Mouse (Mus musculus) layer of hippocampus, adult 9-11 months (tissue): Measurements from ENCODE around the gene Arl11.
"Not testable (repeated sequence)": the region's sequence is repeated elsewhere in the genome, so short reads cannot be mapped to it uniquely, and the experiment has no call there.

Source experiments
- DNase-seq: peaks from one replicate; pipeline ENCODE4 v3.0.0; 2022

The Arl11 gene

GRCm38 (mm10) chr14:61309593-61309992 lies at the start of gene Arl11:
Gene Arl11, plus strand, starts transcription at chr14:61309753.
- peak; percentile 56 for DNase-seq

- DNase-seq, result no peak
These were observed 41.6 kb upstream of the Arl11 start for GRCm38 (mm10) chr14:61267908-61268475.

GRCm38 (mm10) chr14:61274414-61275198 lies 34.9 kb upstream of the Arl11 start:
- no peak for DNase-seq

GRCm38 (mm10) chr14:61277285-61277684 lies 32.3 kb upstream of the Arl11 start:
- DNase-seq, result no peak

GRCm38 (mm10) chr14:61278676-61279300 lies 30.8 kb upstream of the Arl11 start:
- DNase-seq, result no peak

GRCm38 (mm10) chr14:61288606-61289286 lies 20.8 kb upstream of the Arl11 start:
- no peak for DNase-seq

GRCm38 (mm10) chr14:61290664-61291063 lies 18.9 kb upstream of the Arl11 start:
- DNase-seq, result no peak

GRCm38 (mm10) chr14:61293884-61294737 lies 15.4 kb upstream of the Arl11 start:
- DNase-seq, result peak; percentile 52

GRCm38 (mm10) chr14:61294738-61295079 lies 14.8 kb upstream of the Arl11 start:
- DNase-seq, result peak; percentile 32

GRCm38 (mm10) chr14:61299810-61300209 lies 9.7 kb upstream of the Arl11 start:
- no peak for DNase-seq

GRCm38 (mm10) chr14:61301323-61301722 lies 8.2 kb upstream of the Arl11 start:
- no peak for DNase-seq

GRCm38 (mm10) chr14:61302428-61302827 lies 7.1 kb upstream of the Arl11 start:
- no peak for DNase-seq

GRCm38 (mm10) chr14:61303969-61304609 lies 5.5 kb upstream of the Arl11 start:
- DNase-seq, result no peak

- no peak for DNase-seq
These were observed 651 bp downstream of the Arl11 start for GRCm38 (mm10) chr14:61310036-61310772.

- no peak for DNase-seq
These were observed 1.4 kb downstream of the Arl11 start for GRCm38 (mm10) chr14:61310963-61311362.

GRCm38 (mm10) chr14:61316861-61317260 lies 7.3 kb downstream of the Arl11 start:
- DNase-seq, result peak; percentile 38

- no peak for DNase-seq
These were observed 11.2 kb downstream of the Arl11 start for GRCm38 (mm10) chr14:61320765-61321164.

GRCm38 (mm10) chr14:61321200-61321599 lies 11.6 kb downstream of the Arl11 start:
- no peak for DNase-seq

GRCm38 (mm10) chr14:61322740-61323139 lies 13.2 kb downstream of the Arl11 start:
- no peak for DNase-seq

- DNase-seq, result not testable (repeated sequence)
These were observed 17.5 kb downstream of the Arl11 start for GRCm38 (mm10) chr14:61327007-61327406.
